In genomic region chr5:141649831-141650375, GRCm38 (mm10) we compare ENCODE assay signal across 22 mouse cellular contexts.
A peak's percentile ranks its signal among the peaks of the same experiment; 100 is the strongest.
DNase-seq lines count a peak whose midpoint lies in the region; ATAC-seq lines count a peak whose summit lies in the region.
"Had no signal": no experiment of that assay in that cellular context is flagged by ENCODE, and none has a peak within 500 bp of the region (broad histone marks: within the 10 kb centered on the region; RNA-seq: fewer than 3 reads in every experiment).

No protein-coding gene starts in this region.

- DNase-seq in heart, adult 11 months: peak; percentile 71
- DNase-seq in limb, embryonic 10.5 days (ENCODE audit: low spot score): no peak
- peak; percentile 61 for DNase-seq in retina, embryonic 14.5 days (ENCODE audit: low spot score)
- no peak for DNase-seq in urinary bladder, postnatal 25 days (ENCODE audit: low spot score)
- DNase-seq in left cerebral cortex, postnatal 25 days (ENCODE audit: low spot score in 2 of 2): no peak
- DNase-seq: adrenal gland, adult 2 months; adrenal gland, postnatal 10 days; adrenal gland, postnatal 25 days; cerebellum, adult 11 months; cerebellum, adult 18-20 months; cerebellum, adult 8-10 months; cerebellum, adult 9-11 months; cerebellum, postnatal 25 days; embryo, embryonic 11 days had no signal

- no peaks in the 10 kb centered on the region for H3K9me3 ChIP-seq in heart, embryonic 11.5 days (replicated peaks; ENCODE audit: control insufficient read depth, low read length)
- no peaks in the 10 kb centered on the region for H3K9me3 ChIP-seq in limb, embryonic 10.5 days (replicated peaks)
- H3K9me3 ChIP-seq: embryonic facial prominence, embryonic 13.5 days; embryonic facial prominence, embryonic 15.5 days; forebrain, embryonic 10.5 days; forebrain, embryonic 12.5 days had no signal

- H3K4me1 ChIP-seq in heart, embryonic 11.5 days (ENCODE audit: control insufficient read depth, insufficient read depth, low read length): no peaks in the 10 kb centered on the region
- peaks cover 5% of the 10 kb centered on the region for H3K4me1 ChIP-seq in limb, embryonic 10.5 days
- H3K4me1 ChIP-seq: embryonic facial prominence, embryonic 15.5 days; forebrain, embryonic 10.5 days; forebrain, embryonic 12.5 days had no signal

- no peak for ATAC-seq in heart, embryonic 11.5 days (replicated peaks; ENCODE audit: insufficient number of reproducible peaks, low FRiP score, low TSS enrichment)
- ATAC-seq: forebrain, embryonic 14.5 days; forebrain, embryonic 16.5 days had no signal

- H3K27ac ChIP-seq in heart, embryonic 11.5 days (ENCODE audit: low read depth, low read length): no peak overlapping the region
- H3K27ac ChIP-seq in limb, embryonic 10.5 days: 0 out of 2 replicates have a peak overlapping the region, but pooled peaks have one; percentile 20
- H3K27ac ChIP-seq: embryonic facial prominence, embryonic 13.5 days; embryonic facial prominence, embryonic 15.5 days; forebrain, embryonic 10.5 days; forebrain, embryonic 12.5 days had no signal

- no peak overlapping the region for H3K9ac ChIP-seq in heart, embryonic 11.5 days (ENCODE audit: low read depth, low read length)
- H3K9ac ChIP-seq: embryonic facial prominence, embryonic 13.5 days; embryonic facial prominence, embryonic 15.5 days; forebrain, embryonic 12.5 days had no signal

- no peak overlapping the region for H3K4me3 ChIP-seq in heart, embryonic 11.5 days (ENCODE audit: low read depth, low read length)
- no peak overlapping the region for H3K4me3 ChIP-seq in limb, embryonic 10.5 days
- H3K4me3 ChIP-seq: embryonic facial prominence, embryonic 13.5 days; embryonic facial prominence, embryonic 15.5 days; erythroblast, embryonic 14.5 days; forebrain, embryonic 10.5 days; forebrain, embryonic 12.5 days had no signal

- 67% methylated on average over 6 of the region's 6 CpGs for WGBS in heart, embryonic 11.5 days (ENCODE audit: insufficient replicate concordance)
- WGBS in limb, embryonic 10.5 days: 54% methylated on average over 6 of the region's 6 CpGs

- H3K27me3 ChIP-seq in heart, embryonic 11.5 days (ENCODE audit: control insufficient read depth, insufficient read depth, low read length): no peaks in the 10 kb centered on the region
- H3K27me3 ChIP-seq in limb, embryonic 10.5 days (ENCODE audit: low read depth, poor library complexity, severe bottlenecking): no peaks in the 10 kb centered on the region
- H3K27me3 ChIP-seq: embryonic facial prominence, embryonic 13.5 days; embryonic facial prominence, embryonic 15.5 days; forebrain, embryonic 12.5 days had no signal

- H3K4me2 ChIP-seq in heart, embryonic 11.5 days: no peak overlapping the region
- H3K4me2 ChIP-seq: embryonic facial prominence, embryonic 13.5 days; embryonic facial prominence, embryonic 15.5 days; forebrain, embryonic 12.5 days had no signal

- intact Hi-C loops in left cerebral cortex, postnatal 25 days (cut with DNase I): no loop called here

- no peaks in the 10 kb centered on the region for H3K36me3 ChIP-seq in heart, embryonic 11.5 days (ENCODE audit: control insufficient read depth, insufficient read depth, low read length)
- H3K36me3 ChIP-seq in limb, embryonic 10.5 days: no peaks in the 10 kb centered on the region
- H3K36me3 ChIP-seq: embryonic facial prominence, embryonic 13.5 days; embryonic facial prominence, embryonic 15.5 days; forebrain, embryonic 10.5 days; forebrain, embryonic 12.5 days had no signal

Comparison
In these comparisons a context has a peak if more than half of its experiments do, and no peak if none do; other contexts are left out.
1. DNase-seq: peak in heart, adult 11 months (single experiment) and retina, embryonic 14.5 days (single experiment); none in limb, embryonic 10.5 days (single experiment), urinary bladder, postnatal 25 days (single experiment) and left cerebral cortex, postnatal 25 days (0 of 2).